Mouse (Mus musculus) bone marrow, adult 2 months (tissue): ENCODE data around the gene Acadvl.

Experiments used
- CTCF ChIP-seq: fragments of 200-500 bp; IDR thresholded peaks from 2 replicates; pipeline ENCODE4 v1.5.1; 2011; ENCODE audit warnings: low read length, control low read depth; ENCODE audit not compliant: control insufficient read depth, insufficient read depth
- POLR2A ChIP-seq: fragments of 200-500 bp; IDR thresholded peaks from 2 replicates; pipeline ENCODE4 v1.6.1; 2011; ENCODE audit warnings: low read depth, mild to moderate bottlenecking, control low read depth, low read length, borderline replicate concordance; ENCODE audit not compliant: control insufficient read depth

GRCm38 (mm10) chr11:70010961-70011360, 4.2 kb downstream of the Acadvl start:
- no peak for TF ChIP-seq POLR2A
- TF ChIP-seq CTCF: no peak
